In genomic region chr4:123105451-123105790, GRCm38 (mm10) we compare ENCODE assay signal across 11 mouse cellular contexts. TPM values are rescaled to one million over a fixed set of nuclear protein-coding genes. Genes with fewer than 3 reads are reported as not detected.
DNase-seq lines count a peak whose midpoint lies in the region; ATAC-seq lines count a peak whose summit lies in the region.
"Had no signal": no experiment of that assay in that cellular context is flagged by ENCODE, and none has a peak within 500 bp of the region (broad histone marks: within the 10 kb centered on the region; RNA-seq: fewer than 3 reads in every experiment).

No protein-coding gene starts in this region.

- no peak overlapping the region for H3K9ac ChIP-seq in heart, embryonic 14.5 days (ENCODE audit: low read length)
- H3K9ac ChIP-seq in hindbrain, embryonic 15.5 days, result 0 out of 2 replicates have a peak overlapping the region, but pooled peaks have one; percentile 4
- H3K9ac ChIP-seq in midbrain, embryonic 12.5 days (replicated peaks), result no peak overlapping the region

- H3K4me3 ChIP-seq in heart, embryonic 14.5 days (ENCODE audit: control insufficient read depth in 1 of 2, insufficient read depth in 1 of 2, low read depth in 1 of 2, low read length in 2 of 2), result peak overlapping the region; percentile 34 to 35; a peak in 2 of 4 replicates
- peak overlapping the region; percentile 35 for H3K4me3 ChIP-seq in hindbrain, embryonic 15.5 days
- peak overlapping the region; percentile 35 for H3K4me3 ChIP-seq in midbrain, embryonic 12.5 days
- H3K4me3 ChIP-seq: myocyte had no signal

- H3K27ac ChIP-seq in heart, embryonic 14.5 days (replicated peaks in 1 of 2; ENCODE audit: control insufficient read depth in 1 of 2, insufficient read depth in 1 of 2, low read depth in 2 of 2, low read length in 2 of 2), result no peak overlapping the region
- H3K27ac ChIP-seq in hindbrain, embryonic 15.5 days (replicated peaks), result no peak overlapping the region
- no peak overlapping the region for H3K27ac ChIP-seq in midbrain, embryonic 12.5 days (replicated peaks)

- WGBS in heart, embryonic 14.5 days, result 22% methylated on average over 24 of the region's 24 CpGs
- WGBS in hindbrain, embryonic 15.5 days, result 24% methylated on average over 24 of the region's 24 CpGs
- 27% methylated on average over 24 of the region's 24 CpGs for WGBS in midbrain, embryonic 12.5 days

- no peak for ATAC-seq in heart, embryonic 14.5 days (ENCODE audit: insufficient number of reproducible peaks, insufficient read depth, low FRiP score, low read depth)
- ATAC-seq in hindbrain, embryonic 15.5 days (ENCODE audit: low FRiP score, low read depth), result peak; percentile 42; the same call in 1 of the 2 replicates
- peak; percentile 9; the same call in 1 of the 2 replicates for ATAC-seq in midbrain, embryonic 12.5 days (ENCODE audit: low FRiP score, low read depth)

- intact Hi-C loops in heart, postnatal 14 days (cut with DNase I), result no loop called here
- intact Hi-C loops in left cerebral cortex, postnatal 4 days (cut with DNase I), result no loop called here

- H3K4me1 ChIP-seq in heart, embryonic 14.5 days (ENCODE audit: control insufficient read depth in 2 of 2, insufficient read depth in 2 of 2, low read length in 2 of 2), result peaks cover 4 to 10% of the 10 kb centered on the region in 2 experiments
- peaks cover 11% of the 10 kb centered on the region for H3K4me1 ChIP-seq in hindbrain, embryonic 15.5 days (replicated peaks)
- peaks cover 10% of the 10 kb centered on the region; the same call in 1 of the 2 replicates for H3K4me1 ChIP-seq in midbrain, embryonic 12.5 days

- H3K36me3 ChIP-seq in heart, embryonic 14.5 days (ENCODE audit: control insufficient read depth, insufficient read depth, low read length), result no peaks in the 10 kb centered on the region
- H3K36me3 ChIP-seq in hindbrain, embryonic 15.5 days, result no peaks in the 10 kb centered on the region
- H3K36me3 ChIP-seq in midbrain, embryonic 12.5 days, result no peaks in the 10 kb centered on the region

- H3K4me2 ChIP-seq in heart, embryonic 14.5 days (ENCODE audit: low read length), result peak overlapping the region; percentile 62
- peak overlapping the region; percentile 56 for H3K4me2 ChIP-seq in hindbrain, embryonic 15.5 days
- H3K4me2 ChIP-seq in midbrain, embryonic 12.5 days (replicated peaks), result peak overlapping the region; percentile 48

- H3K9me3 ChIP-seq in heart, embryonic 14.5 days (ENCODE audit: control insufficient read depth, low read length), result no peaks in the 10 kb centered on the region
- H3K9me3 ChIP-seq in hindbrain, embryonic 15.5 days, result no peaks in the 10 kb centered on the region
- no peaks in the 10 kb centered on the region for H3K9me3 ChIP-seq in midbrain, embryonic 12.5 days

- DNase-seq in heart, postnatal 14 days, result no peak
- peak; percentile 50 for DNase-seq in ZHBTc4 (ENCODE audit: low read depth, low spot score)
- no peak for DNase-seq in cerebellum, adult 11-12 months
- no peak for DNase-seq in left cerebral cortex, postnatal 4 days
- no peak for DNase-seq in natural killer cell, adult 2 months (ENCODE audit: low spot score in 2 of 2)
- DNase-seq: thymus, adult 18-20 months had no signal

- peaks cover 36% of the 10 kb centered on the region for H3K27me3 ChIP-seq in heart, embryonic 14.5 days (ENCODE audit: control insufficient read depth, insufficient read depth, low read length)
- H3K27me3 ChIP-seq in hindbrain, embryonic 15.5 days, result peaks cover 35% of the 10 kb centered on the region
- H3K27me3 ChIP-seq in midbrain, embryonic 12.5 days, result peaks cover 42% of the 10 kb centered on the region

RNA-seq across cellular contexts. Expression of gene Bmp8b, which starts 0.5 kb away (rescaled TPM):
- 0.22 and 0.23 TPM in 2 replicates for polyA plus RNA-seq in heart, embryonic 14.5 days (2014; fragmentation: Nextera tagmentation; extraction: Ambion mirVana)
- total RNA-seq in heart, postnatal 14 days (2021), result not detected
- 0.34 and 0.71 TPM in 2 replicates for polyA plus RNA-seq in hindbrain, embryonic 15.5 days (2015; fragmentation: Nextera tagmentation; extraction: Ambion mirVana)
- 0.10 and 0.13 TPM in 2 replicates for polyA plus RNA-seq in midbrain, embryonic 12.5 days (2016; fragmentation: Nextera tagmentation; extraction: Ambion mirVana)
- under 1 TPM; 0.34 to 0.82 TPM for total RNA-seq in left cerebral cortex, postnatal 4 days (2021)
- total RNA-seq: layer of hippocampus, adult 18-20 months had no signal

RNA-seq across cellular contexts. Expression of gene Oxct2b, which starts 10.6 kb away (rescaled TPM):
- not detected in 2 replicates for polyA plus RNA-seq in heart, embryonic 14.5 days (2014; fragmentation: Nextera tagmentation; extraction: Ambion mirVana)
- total RNA-seq in heart, postnatal 14 days (2021), result not detected
- 0.37 and 0.64 TPM in 2 replicates for polyA plus RNA-seq in hindbrain, embryonic 15.5 days (2015; fragmentation: Nextera tagmentation; extraction: Ambion mirVana)
- polyA plus RNA-seq in midbrain, embryonic 12.5 days (2016; fragmentation: Nextera tagmentation; extraction: Ambion mirVana), result not detected in 2 replicates
- total RNA-seq in left cerebral cortex, postnatal 4 days (2021), result under 1 TPM in 1 of 2 experiments, not detected in 1; 0.77 TPM
- total RNA-seq: layer of hippocampus, adult 18-20 months had no signal
- polyA plus RNA-seq: myocyte had no signal

RNA-seq across cellular contexts. Expression of gene Ppie, which starts 34.3 kb away (rescaled TPM):
- polyA plus RNA-seq in heart, embryonic 14.5 days (2014; fragmentation: Nextera tagmentation; extraction: Ambion mirVana), result 51.7 and 54.8 TPM in 2 replicates
- 10 to 100 TPM; 20.9 to 23.5 TPM for total RNA-seq in heart, postnatal 14 days (2021)
- polyA plus RNA-seq in hindbrain, embryonic 15.5 days (2015; fragmentation: Nextera tagmentation; extraction: Ambion mirVana), result 57.2 TPM in 2 replicates
- polyA plus RNA-seq in midbrain, embryonic 12.5 days (2016; fragmentation: Nextera tagmentation; extraction: Ambion mirVana), result 91.9 and 99.0 TPM in 2 replicates
- 10 to 100 TPM; 30.3 to 31.5 TPM for total RNA-seq in left cerebral cortex, postnatal 4 days (2021)
